Mouse (Mus musculus) G1E (cell line): ENCODE results near the gene Ugt1a10.
"Not testable (repeated sequence)": the region's sequence is repeated elsewhere in the genome, so short reads cannot be mapped to it uniquely, and the experiment has no call there.

Experiments
- CTCF ChIP-seq: IDR thresholded peaks from 2 replicates; pipeline ENCODE4 v1.5.1; 2012; ENCODE audit warnings: low read depth, low read length, inconsistent platforms, mixed read lengths
- GATA1 ChIP-seq: IDR thresholded peaks from 2 replicates; pipeline ENCODE4 v1.6.1; 2012; ENCODE audit warnings: borderline replicate concordance, low read length, inconsistent platforms, mixed read lengths
- TAL1 ChIP-seq: conservative IDR thresholded peaks from 2 replicates; pipeline ENCODE4 v1.6.1; 2012; ENCODE audit warnings: low read depth, low read length, inconsistent platforms, mixed read lengths

GRCm38 (mm10) chr1:88112769-88113168 lies 57.6 kb downstream of the Ugt1a10 start:
- not testable (repeated sequence) for TF ChIP-seq TAL1, CTCF, GATA1
